Mouse (Mus musculus): ENCODE data around the gene Tceal3.
"Not testable (repeated sequence)": the region's sequence is repeated elsewhere in the genome, so short reads cannot be mapped to it uniquely, and the experiment has no call there.

Tceal3 gene

DNA sequence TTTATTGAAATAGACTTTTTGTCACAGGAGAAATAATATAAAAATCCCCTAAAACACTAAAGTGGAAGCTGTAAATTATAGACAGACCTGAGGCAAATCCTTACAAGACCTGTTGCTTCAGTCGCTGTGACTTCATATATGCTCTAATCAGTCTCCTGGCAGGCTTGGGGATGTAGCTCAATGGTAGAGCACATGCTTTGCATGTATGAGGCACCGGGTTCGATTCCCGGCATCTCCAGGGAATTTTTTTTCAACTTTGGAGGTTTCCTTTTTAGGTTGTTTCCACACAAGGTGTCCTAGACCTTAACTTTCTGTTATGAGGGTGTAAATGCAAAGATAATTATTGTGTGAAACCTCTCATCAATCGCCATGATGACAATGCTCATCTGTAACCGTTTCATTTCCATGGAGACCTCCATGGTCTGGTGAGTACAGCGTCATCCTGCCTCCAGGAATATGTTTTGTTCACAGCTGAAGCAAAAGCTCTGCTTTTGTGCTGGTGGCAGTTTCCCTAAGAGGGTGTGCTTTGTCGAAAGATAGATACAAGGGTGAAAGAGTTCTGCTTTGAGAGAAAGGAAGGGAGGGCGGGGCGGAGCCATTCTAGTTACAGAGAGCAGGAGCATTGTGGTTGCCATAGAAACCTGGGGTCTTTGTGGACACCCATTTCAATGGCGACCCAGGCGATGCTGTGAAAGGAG, at the start of gene Tceal3:
TSS of gene Tceal3 (plus strand) at position 644 of the 698 bp plus-strand sequence.
- peak; percentile 46 for DNase-seq (ENCODE audit: low read depth, low spot score)

- DNase-seq (ENCODE audit: low read depth, low spot score): not testable (repeated sequence)
These were observed 46.7 kb upstream of the Tceal3 start, which contains the start of gene Kir3dl2 for GRCm38 (mm10) chrX:136543956-136544355. Kir3dl2 (minus strand) TSS chrX:136544056.

GRCm38 (mm10) chrX:136569094-136569493, 21.5 kb upstream of the Tceal3 start:
- peak; percentile 0 for DNase-seq (ENCODE audit: low read depth, low spot score)

DNA sequence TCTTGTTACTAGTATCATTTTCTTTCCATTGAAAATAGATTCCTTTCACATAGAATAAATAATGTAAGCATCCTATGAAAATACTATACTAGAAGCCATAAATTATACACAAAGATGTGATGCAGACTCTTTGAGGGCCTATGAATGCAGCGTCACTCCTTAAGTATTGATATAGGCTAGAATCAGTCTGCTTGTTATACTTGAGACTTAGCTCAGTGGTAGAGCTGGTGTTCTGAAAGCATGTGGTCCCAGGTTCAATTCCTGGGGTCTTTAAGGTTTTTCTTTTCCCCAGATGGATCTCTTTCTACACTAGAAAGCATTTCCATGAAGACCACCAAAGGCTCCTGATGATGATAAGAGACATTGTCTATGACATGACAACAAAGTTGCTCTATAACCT, 6.0 kb upstream of the Tceal3 start:
- no peak for DNase-seq (ENCODE audit: low read depth, low spot score)

- no peak for DNase-seq (ENCODE audit: low read depth, low spot score)
These were observed 235 bp downstream of the Tceal3 start for GRCm38 (mm10) chrX:136590897-136591257.

DNA sequence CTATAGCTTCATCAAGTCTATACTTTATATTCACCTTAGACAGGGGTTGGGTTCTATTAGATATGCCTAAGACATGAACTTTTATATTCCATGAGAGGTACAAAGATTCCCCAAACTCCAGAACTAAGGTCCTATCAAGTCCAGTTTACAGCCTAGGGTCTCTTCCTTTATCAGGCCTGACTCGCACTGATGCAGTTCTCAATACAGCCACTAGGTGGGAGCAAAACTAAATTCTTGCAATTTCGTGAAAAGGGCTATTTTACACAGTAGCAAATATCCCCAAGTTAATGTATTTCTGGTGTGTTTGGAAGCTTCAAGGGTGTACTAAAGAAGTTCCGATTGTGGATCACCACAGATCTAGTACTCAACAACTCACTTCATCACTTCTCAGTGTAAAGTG, 8.8 kb downstream of the Tceal3 start:
- peak; percentile 21 for DNase-seq (ENCODE audit: low read depth, low spot score)

DNA sequence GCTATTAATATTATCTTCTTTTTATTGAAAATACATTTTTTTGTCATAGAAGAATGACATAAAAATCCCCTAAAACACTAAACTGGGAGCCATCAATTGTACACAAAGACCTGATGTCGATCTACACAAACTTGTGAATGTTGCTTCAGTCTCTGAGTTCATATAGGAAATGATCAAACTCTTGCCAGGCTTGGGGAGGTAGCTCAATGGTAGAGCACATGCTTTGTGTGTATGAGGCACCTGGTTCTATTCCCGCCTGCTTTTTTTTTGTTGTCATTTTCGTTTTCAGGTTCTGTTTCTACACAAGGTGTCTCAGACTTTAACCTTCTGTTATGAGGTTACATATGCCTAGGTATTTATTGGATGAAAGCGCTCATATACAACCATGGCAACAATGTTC, 16.3 kb downstream of the Tceal3 start:
- no peak for DNase-seq (ENCODE audit: low read depth, low spot score)

GRCm38 (mm10) chrX:136607395-136607794, 16.8 kb downstream of the Tceal3 start:
- peak; percentile 11 for DNase-seq (ENCODE audit: low read depth, low spot score)

- DNase-seq (ENCODE audit: low read depth, low spot score): no peak
These were observed 20.7 kb downstream of the Tceal3 start for GRCm38 (mm10) chrX:136611346-136611745.

DNA sequence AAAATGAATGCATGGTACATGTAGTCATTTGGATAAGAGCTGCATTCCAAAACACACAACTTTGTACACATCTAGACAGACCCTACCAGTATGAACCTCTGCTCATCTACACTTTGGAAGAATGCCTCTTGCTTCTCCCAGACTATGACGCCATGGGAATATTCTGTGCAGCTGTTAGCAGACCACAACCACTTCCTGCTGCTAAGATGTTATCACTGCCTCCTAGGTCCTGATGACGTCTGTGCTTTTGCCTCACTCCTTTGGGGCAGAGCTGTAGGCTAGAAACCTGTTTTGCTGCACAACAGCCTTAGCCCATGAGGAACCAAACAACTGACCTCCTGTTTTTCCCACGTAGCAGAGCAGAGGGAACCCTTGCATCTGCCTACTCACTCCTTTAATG, 25.2 kb downstream of the Tceal3 start:
- DNase-seq (ENCODE audit: low read depth, low spot score): not testable (repeated sequence)

GRCm38 (mm10) chrX:136624905-136625569, 34.4 kb downstream of the Tceal3 start:
- peak; percentile 10 for DNase-seq (ENCODE audit: low read depth, low spot score)

- no peak for DNase-seq (ENCODE audit: low read depth, low spot score)
These were observed 35.3 kb downstream of the Tceal3 start for GRCm38 (mm10) chrX:136625959-136626358.

DNA sequence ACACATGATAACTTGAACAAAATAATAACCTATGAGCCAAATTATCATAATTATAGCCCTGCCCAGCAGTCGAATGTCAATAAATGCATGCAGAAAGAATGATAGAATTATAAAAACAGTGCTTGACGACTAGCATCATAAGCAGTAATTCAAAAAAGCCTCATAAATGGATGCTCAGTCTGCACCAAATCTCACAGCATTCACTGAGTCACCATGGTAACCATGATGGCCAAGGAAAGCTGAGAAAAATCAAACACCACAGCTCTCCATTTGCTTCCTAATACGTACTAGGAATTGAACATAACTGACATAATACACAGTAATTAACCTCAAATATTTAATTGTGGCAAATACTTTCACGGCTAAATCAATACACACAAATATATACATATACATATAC, 44.5 kb downstream of the Tceal3 start:
- DNase-seq (ENCODE audit: low read depth, low spot score): no peak

DNA sequence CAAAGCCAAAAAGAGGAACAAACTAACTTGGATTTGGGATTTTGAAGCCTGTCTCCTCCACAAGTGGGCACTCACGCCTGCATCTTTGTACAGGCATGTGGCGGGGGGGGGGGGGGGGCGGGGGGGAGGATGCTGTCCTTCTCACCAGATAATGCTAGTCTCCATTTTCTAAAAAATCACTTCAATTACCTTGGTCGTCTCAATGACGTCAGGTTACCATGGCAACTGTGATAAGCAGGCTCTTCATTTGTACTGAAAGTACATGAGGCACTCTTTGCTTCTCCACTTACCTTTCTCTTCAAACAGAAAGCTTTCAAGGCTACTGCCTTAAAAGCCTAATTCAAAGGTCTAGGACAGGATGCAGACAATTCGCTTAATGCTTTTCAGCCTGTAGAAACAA, 49.1 kb downstream of the Tceal3 start:
- peak; percentile 25 for DNase-seq (ENCODE audit: low read depth, low spot score)

- DNase-seq (ENCODE audit: low read depth, low spot score): not testable (repeated sequence)
These were observed 55.2 kb downstream of the Tceal3 start for GRCm38 (mm10) chrX:136645857-136646256.

DNA sequence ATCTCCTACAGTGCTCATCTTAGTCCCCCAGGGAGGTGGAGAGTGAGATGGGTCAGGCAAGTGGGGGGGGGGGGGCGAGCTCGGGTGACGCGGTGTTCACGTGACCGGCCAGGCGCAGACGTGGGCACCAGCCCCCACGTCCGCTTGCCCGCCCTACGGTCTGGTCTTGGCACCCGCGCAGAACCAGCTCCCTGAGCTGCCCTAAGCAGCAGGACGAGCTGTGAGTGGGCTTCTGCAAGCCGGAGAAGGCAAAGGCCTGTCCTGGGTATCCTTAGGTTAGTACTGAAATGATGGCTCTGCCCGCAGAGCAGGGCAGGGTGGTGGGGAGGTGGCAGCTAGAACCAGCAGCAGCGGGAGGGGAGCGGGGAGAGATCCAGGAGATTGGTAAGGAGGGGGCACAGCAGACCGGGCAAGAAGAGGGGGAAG, 75.7 kb downstream of the Tceal3 start:
- no peak for DNase-seq (ENCODE audit: low read depth, low spot score)

GRCm38 (mm10) chrX:136666762-136667464, 76.3 kb downstream of the Tceal3 start:
- not testable (repeated sequence) for DNase-seq (ENCODE audit: low read depth, low spot score)

DNA sequence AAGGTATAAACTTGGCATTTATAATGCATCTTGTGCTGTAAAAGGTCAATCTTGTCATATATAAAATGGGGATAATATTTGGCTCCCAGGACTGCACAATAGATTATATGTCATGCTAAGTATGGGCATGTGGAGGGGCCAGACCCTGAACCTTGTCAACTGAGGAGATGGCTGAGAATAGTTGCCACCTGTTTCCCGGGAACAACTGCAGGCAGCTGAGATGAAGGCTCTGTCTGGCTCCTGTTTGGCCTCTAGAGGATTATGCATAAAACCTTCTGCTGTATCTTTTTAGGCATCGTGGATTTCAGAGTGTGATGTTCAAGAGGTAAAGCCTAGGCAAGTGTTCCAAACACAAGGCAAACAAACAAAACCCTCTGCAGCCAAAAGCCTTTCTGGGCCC, 78.2 kb downstream of the Tceal3 start:
- DNase-seq (ENCODE audit: low read depth, low spot score): no peak

GRCm38 (mm10) chrX:136680989-136681388, 90.3 kb downstream of the Tceal3 start:
- no peak for DNase-seq (ENCODE audit: low read depth, low spot score)

DNA sequence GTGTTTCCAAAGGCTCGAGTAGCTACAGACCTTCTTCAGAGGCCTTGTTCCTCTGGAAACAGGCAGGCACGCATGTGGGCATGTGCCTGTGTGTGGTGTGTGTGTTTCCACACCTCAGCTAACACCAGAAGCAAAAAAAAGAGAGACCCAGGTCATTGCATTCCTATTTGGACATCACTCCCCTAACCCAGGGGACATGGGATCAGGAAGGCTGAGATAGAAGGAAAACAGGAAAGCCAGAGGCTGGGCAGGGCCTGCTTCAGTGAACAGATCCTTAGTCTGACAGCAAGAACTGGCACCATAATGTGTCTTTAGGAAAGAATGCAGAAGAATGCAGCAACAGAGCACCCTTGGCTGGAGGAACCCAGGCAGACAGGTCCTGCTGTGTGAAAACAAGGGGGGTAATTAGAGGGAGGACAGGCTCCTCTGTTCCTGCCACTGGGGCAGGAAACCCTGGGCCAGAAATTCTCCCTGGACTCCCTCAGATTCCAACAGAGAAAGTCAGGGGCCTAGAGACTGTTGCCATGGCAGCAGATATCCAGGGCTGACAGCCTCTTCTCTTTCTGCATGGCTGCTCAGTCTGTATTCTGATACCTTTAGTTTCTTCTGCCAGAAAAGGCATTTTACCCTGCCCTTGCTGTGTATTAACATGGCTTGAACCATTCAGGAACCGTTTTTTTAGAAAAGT, 101.1 kb downstream of the Tceal3 start:
- not testable (repeated sequence) for DNase-seq (ENCODE audit: low read depth, low spot score)

DNA sequence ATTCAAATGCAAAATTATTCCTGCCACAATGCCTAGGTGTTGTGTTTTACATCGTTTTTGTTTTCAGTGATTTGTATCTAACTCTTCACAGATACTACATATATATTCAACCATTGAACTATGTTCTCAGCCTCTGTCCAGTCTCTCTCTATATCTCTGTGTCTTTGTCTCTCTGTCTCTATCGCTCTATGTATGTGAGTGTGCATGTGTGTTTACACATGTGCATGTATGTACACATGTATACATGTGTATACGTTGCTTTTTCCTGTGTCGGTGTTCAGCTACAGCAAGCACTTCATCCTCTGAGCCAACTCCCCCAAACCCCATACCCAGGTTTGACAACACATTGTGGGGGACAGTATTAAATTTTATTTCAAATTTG, 101.6 kb downstream of the Tceal3 start:
- no peak for DNase-seq (ENCODE audit: low read depth, low spot score)

GRCm38 (mm10) chrX:136693196-136693595, 102.6 kb downstream of the Tceal3 start:
- no peak for DNase-seq (ENCODE audit: low read depth, low spot score)

Data from R1 (cell line).